Mouse (Mus musculus): ENCODE measurements around the gene 4930453N24Rik. TPM values are rescaled to one million over a fixed set of nuclear protein-coding genes. Genes with fewer than 3 reads are reported as not detected.

The 4930453N24Rik gene
- 10 to 100 TPM; 22.8 to 25.3 TPM for total RNA-seq (2021)
- long read RNA-seq, experiment 1, full-length matches to known transcripts, result 7 of 10 reads
- long read RNA-seq, experiment 1, partial matches to known transcripts, result 0 of 10 reads
- long read RNA-seq, experiment 1, other reads (novel, unspliced or antisense), result 3 of 10 reads
- long read RNA-seq, experiment 2, full-length matches to known transcripts, result 5 of 7 reads
- long read RNA-seq, experiment 2, partial matches to known transcripts, result 1 of 7 reads
- long read RNA-seq, experiment 2, other reads (novel, unspliced or antisense), result 1 of 7 reads

GRCm38 (mm10) chr16:64770521-64771430, at the start of gene 4930453N24Rik:
TSS of gene 4930453N24Rik (minus strand) at chr16:64771161.
- peak; percentile 90 to 92 for DNase-seq

GRCm38 (mm10) chr16:64817094-64817765, 46.3 kb upstream of the 4930453N24Rik start:
- no peak for DNase-seq

GRCm38 (mm10) chr16:64803041-64803440, 32.1 kb upstream of the 4930453N24Rik start:
- no peak for DNase-seq

- no peak for DNase-seq
Observed at GRCm38 (mm10) chr16:64801638-64802037, 30.7 kb upstream of the 4930453N24Rik start.

GRCm38 (mm10) chr16:64800393-64800792, 29.4 kb upstream of the 4930453N24Rik start:
- DNase-seq, result no peak

GRCm38 (mm10) chr16:64794802-64795201, 23.8 kb upstream of the 4930453N24Rik start:
- no peak for DNase-seq

GRCm38 (mm10) chr16:64789706-64790105, 18.7 kb upstream of the 4930453N24Rik start:
- no peak for DNase-seq

- no peak for DNase-seq
Observed at GRCm38 (mm10) chr16:64775516-64775915, 4.6 kb upstream of the 4930453N24Rik start.

- peak in 1 of 2 experiments; percentile 11 for DNase-seq
Observed at GRCm38 (mm10) chr16:64771431-64771818, 464 bp upstream of the 4930453N24Rik start.

- DNase-seq, result no peak
Observed at GRCm38 (mm10) chr16:64766696-64767300, 4.2 kb downstream of the 4930453N24Rik start.

GRCm38 (mm10) chr16:64759245-64759626, 11.7 kb downstream of the 4930453N24Rik start:
- DNase-seq, result no peak

GRCm38 (mm10) chr16:64758561-64759244, 12.3 kb downstream of the 4930453N24Rik start:
- DNase-seq, result peak; percentile 35 to 45

GRCm38 (mm10) chr16:64757666-64758400, 13.1 kb downstream of the 4930453N24Rik start:
- no peak for DNase-seq

- no peak for DNase-seq
Observed at GRCm38 (mm10) chr16:64756321-64756720, 14.6 kb downstream of the 4930453N24Rik start.

GRCm38 (mm10) chr16:64754743-64755139, 16.2 kb downstream of the 4930453N24Rik start:
- DNase-seq, result peak; percentile 7 to 22

GRCm38 (mm10) chr16:64753990-64754742, 16.8 kb downstream of the 4930453N24Rik start:
- DNase-seq, result no peak

- DNase-seq, result peak; percentile 22 to 74
Observed at GRCm38 (mm10) chr16:64748237-64748636, 22.7 kb downstream of the 4930453N24Rik start.

- no peak for DNase-seq
Observed at GRCm38 (mm10) chr16:64745089-64745488, 25.9 kb downstream of the 4930453N24Rik start.

GRCm38 (mm10) chr16:64737289-64737688, 33.7 kb downstream of the 4930453N24Rik start:
- no peak for DNase-seq
